Mouse (Mus musculus) ovary, adult 18-20 months (tissue): ENCODE results near the gene Prkag1.

Source experiments
- DNase-seq: peaks from one replicate; pipeline ENCODE4 v3.0.0; 2022; ENCODE audit warnings: low spot score, mixed read lengths

Gene Prkag1

GRCm38 (mm10) chr15:98793141-98793698, 38.1 kb downstream of the Prkag1 start:
- DNase-seq: no peak

- DNase-seq: no peak
These were observed 38.9 kb downstream of the Prkag1 start for GRCm38 (mm10) chr15:98792233-98793020.

- DNase-seq: no peak
These were observed 39.5 kb downstream of the Prkag1 start for GRCm38 (mm10) chr15:98791771-98792170.

- no peak for DNase-seq
These were observed 40.1 kb downstream of the Prkag1 start for GRCm38 (mm10) chr15:98791221-98791620.

GRCm38 (mm10) chr15:98790761-98791160, 40.6 kb downstream of the Prkag1 start:
- no peak for DNase-seq

GRCm38 (mm10) chr15:98789661-98790535, 41.4 kb downstream of the Prkag1 start, which contains the start of gene Wnt1:
Gene Wnt1, plus strand, starts transcription at chr15:98789857.
- DNase-seq: no peak

GRCm38 (mm10) chr15:98788972-98789660, 42.2 kb downstream of the Prkag1 start:
- DNase-seq: no peak

GRCm38 (mm10) chr15:98787930-98788329, 43.4 kb downstream of the Prkag1 start:
- DNase-seq: no peak

- no peak for DNase-seq
These were observed 45.6 kb downstream of the Prkag1 start for GRCm38 (mm10) chr15:98785744-98786143.

- DNase-seq: no peak
These were observed 50.2 kb downstream of the Prkag1 start for GRCm38 (mm10) chr15:98781166-98781565.

GRCm38 (mm10) chr15:98780573-98780972, 50.7 kb downstream of the Prkag1 start:
- DNase-seq: peak; percentile 42

- DNase-seq: peak; percentile 67
These were observed 51.2 kb downstream of the Prkag1 start for GRCm38 (mm10) chr15:98780075-98780474.

GRCm38 (mm10) chr15:98778806-98779205, 52.5 kb downstream of the Prkag1 start:
- no peak for DNase-seq

GRCm38 (mm10) chr15:98778191-98778770, 53.0 kb downstream of the Prkag1 start:
- no peak for DNase-seq

GRCm38 (mm10) chr15:98777762-98778161, 53.6 kb downstream of the Prkag1 start, which contains the start of gene Wnt10b:
Gene Wnt10b, minus strand, starts transcription at chr15:98778150.
- DNase-seq: no peak

- DNase-seq: no peak
These were observed 54.2 kb downstream of the Prkag1 start for GRCm38 (mm10) chr15:98777005-98777616.

GRCm38 (mm10) chr15:98776280-98777004, 54.9 kb downstream of the Prkag1 start:
- DNase-seq: no peak

GRCm38 (mm10) chr15:98775533-98775932, 55.8 kb downstream of the Prkag1 start:
- no peak for DNase-seq

- DNase-seq: no peak
These were observed 57.2 kb downstream of the Prkag1 start for GRCm38 (mm10) chr15:98774096-98774495.

GRCm38 (mm10) chr15:98772511-98773211, 58.7 kb downstream of the Prkag1 start:
- DNase-seq: no peak
